Mouse (Mus musculus): ENCODE measurements around the gene Krtap5-2.
"Not testable (repeated sequence)": the region's sequence is repeated elsewhere in the genome, so short reads cannot be mapped to it uniquely, and the experiment has no call there.

Gene Krtap5-2

GRCm38 (mm10) chr7:142175905-142176304, at the start of gene Krtap5-2:
TSS of gene Krtap5-2 (minus strand) at chr7:142176005.
- not testable (repeated sequence) for ATAC-seq (ENCODE audit: insufficient number of reproducible peaks, low FRiP score, low TSS enrichment)

DNA sequence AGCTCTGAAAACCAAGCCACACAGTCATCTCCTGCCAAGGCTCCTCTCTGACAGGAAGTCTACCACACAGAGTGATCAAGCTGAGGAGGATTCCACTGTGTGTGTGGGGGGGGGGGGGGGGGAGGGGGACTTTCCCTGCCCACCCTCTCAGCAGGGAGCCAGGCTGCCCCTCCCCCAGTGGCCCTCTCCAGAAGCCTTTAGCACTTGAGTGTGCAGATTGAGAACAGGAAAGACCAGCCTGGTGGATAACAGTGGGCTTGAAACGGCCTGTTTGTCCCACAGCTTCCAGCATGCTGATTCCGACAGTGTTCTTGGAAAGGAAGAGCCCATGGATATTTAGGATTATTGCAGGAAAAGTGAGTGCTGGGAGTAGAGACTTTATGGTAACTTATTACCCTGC, 48.7 kb upstream of the Krtap5-2 start:
- no peak for ATAC-seq (ENCODE audit: insufficient number of reproducible peaks, low FRiP score, low TSS enrichment)

- ATAC-seq (ENCODE audit: insufficient number of reproducible peaks, low FRiP score, low TSS enrichment), result not testable (repeated sequence)
Measured at GRCm38 (mm10) chr7:142212136-142212535, 36.3 kb upstream of the Krtap5-2 start.

DNA sequence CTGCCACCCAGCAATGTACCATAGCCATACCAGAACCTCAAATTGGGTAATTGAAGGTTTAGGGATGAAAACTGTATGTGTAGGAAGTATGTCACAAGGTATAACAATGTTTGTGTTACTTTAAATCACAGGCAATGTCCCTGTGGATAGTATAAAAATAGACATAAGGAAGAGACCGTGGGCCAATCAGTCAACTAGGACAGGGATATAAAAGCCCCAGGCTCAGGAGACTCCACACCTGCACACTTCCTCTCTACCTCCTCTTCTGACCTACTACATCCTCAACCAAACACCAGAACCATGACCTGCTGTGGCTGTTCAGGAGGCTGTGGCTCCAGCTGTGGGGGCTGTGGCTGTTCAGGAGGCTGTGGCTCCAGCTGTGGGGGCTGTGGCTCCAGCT, 35.8 kb upstream of the Krtap5-2 start, which contains the start of gene Gm7579:
TSS of gene Gm7579 (plus strand) at position 301 of the 400 bp plus-strand sequence.
- no peak for ATAC-seq (ENCODE audit: insufficient number of reproducible peaks, low FRiP score, low TSS enrichment)

DNA sequence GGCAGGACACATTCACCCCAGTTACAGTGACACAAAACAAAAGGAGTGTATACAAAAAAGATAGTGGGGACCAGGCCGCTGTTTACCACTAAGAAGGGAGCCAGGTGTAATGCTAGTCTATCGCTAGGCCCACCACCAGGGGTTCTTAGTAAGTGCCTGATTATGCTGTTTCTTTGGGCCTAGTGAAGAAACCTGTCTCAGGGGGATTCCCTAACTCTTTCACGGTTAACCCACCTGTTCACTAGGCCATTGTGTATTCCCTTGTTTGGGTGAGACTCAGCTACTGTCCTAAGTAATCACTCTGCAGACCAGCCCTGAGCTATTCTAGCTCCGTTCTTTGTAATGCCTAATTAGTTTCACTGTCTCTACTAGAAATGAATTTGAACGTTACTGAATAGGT, 31.1 kb upstream of the Krtap5-2 start:
- ATAC-seq (ENCODE audit: insufficient number of reproducible peaks, low FRiP score, low TSS enrichment), result not testable (repeated sequence)

DNA sequence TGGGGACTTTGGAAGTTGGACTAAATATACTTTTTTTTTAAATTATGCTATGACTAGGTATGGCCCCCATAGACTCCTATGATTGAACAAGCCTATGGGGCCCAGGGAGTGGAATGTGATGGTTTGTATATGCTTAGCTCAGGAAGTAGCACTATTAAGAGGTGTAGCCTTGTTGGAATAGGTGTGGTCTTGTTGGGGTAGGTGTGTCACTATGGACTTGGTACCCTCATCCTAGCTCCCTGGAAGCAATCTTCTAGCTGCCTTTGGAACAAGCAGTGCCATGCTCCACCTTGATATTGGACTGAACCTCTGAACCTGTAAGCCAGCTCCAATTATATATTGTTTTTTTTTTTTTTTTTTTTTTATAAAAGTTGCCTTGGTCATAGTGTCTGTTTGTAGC, 29.7 kb upstream of the Krtap5-2 start:
- no peak for ATAC-seq (ENCODE audit: insufficient number of reproducible peaks, low FRiP score, low TSS enrichment)

DNA sequence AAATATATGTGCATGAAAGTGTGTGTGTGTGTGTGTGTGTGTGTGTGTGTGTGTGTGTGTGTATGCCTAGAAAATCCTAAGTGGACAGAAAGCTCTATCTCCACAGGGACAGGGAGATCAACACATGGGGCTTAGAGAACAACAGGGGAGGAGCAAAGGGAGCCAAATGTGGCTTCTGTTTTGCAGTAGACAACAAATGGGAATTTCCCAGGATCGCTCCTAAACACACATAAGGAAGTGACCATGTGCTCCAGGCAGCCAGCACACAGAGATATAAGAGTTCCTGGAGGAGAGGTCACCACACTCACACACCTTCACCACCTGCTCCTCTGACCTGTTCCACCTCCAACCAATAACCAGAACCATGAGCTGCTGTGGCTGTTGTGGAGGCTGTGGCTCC, 25.3 kb upstream of the Krtap5-2 start, which contains the start of gene Krtap5-3:
TSS of gene Krtap5-3 (plus strand) at position 301 of the 400 bp plus-strand sequence.
- ATAC-seq (ENCODE audit: insufficient number of reproducible peaks, low FRiP score, low TSS enrichment), result no peak

- no peak for ATAC-seq (ENCODE audit: insufficient number of reproducible peaks, low FRiP score, low TSS enrichment)
Measured at GRCm38 (mm10) chr7:142198748-142199147, 22.9 kb upstream of the Krtap5-2 start.

DNA sequence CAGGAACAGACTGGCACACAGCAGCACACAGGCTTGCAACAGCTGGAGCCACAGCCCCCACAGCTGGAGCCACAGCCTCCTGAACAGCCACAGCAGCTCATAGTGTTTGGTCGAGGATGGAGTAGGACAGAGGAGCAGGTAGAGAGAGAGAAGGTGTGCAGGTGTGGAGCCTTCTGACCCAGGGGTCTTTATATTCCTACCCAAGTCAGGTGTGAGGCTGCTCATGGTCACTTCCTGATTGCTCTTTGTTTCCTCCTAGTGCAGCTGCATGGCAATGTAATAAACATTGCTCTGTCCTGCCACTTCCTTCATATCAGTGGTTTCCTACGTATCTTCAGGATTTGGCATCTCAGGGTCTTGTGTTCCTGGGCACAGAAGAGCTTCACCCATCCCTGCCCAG, 14.5 kb upstream of the Krtap5-2 start, which contains the start of gene Gm10153:
TSS of gene Gm10153 (minus strand) at position 101 of the 400 bp plus-strand sequence.
- no peak for ATAC-seq (ENCODE audit: insufficient number of reproducible peaks, low FRiP score, low TSS enrichment)

GRCm38 (mm10) chr7:142188156-142188555, 12.4 kb upstream of the Krtap5-2 start:
- ATAC-seq (ENCODE audit: insufficient number of reproducible peaks, low FRiP score, low TSS enrichment), result no peak

DNA sequence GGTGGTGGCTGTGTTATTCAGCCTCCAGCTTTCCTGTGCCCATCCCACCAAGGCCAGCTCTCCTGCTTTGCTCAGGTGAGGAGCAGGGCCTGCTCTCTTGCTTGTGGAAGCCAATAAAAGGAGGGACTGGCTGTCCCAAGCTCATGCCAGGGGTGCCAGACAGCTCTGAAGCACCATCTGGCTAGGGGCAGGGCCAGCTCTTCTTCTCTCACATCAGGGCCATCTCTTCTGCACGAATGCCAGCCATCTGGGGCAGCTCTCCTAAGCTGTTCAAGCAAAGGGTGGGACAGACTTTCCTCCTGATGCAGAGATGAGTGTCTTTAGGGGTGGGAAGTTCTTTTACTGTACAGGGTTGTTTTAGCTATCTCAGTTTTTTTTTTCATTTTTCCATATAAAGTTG, 5.2 kb upstream of the Krtap5-2 start:
- no peak for ATAC-seq (ENCODE audit: insufficient number of reproducible peaks, low FRiP score, low TSS enrichment)

DNA sequence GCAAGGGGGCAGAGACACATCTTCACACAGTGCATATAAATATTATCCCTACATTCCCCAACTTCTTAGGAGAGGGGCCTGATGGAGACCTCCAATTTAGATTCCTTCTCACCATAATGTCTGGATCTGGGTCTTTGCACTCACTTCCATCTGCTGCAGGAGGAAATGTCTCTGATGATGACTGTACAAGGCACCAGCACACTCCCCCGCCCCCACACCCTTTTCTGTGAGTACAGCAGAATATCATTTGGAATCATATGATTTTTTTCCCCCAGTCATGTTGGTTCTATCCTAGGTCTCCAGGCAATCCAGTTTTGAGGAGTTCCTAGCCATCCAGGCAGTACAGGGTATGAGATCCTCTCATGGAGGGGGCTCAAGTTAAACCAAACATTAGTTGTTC, 2.9 kb upstream of the Krtap5-2 start:
- no peak for ATAC-seq (ENCODE audit: insufficient number of reproducible peaks, low FRiP score, low TSS enrichment)

DNA sequence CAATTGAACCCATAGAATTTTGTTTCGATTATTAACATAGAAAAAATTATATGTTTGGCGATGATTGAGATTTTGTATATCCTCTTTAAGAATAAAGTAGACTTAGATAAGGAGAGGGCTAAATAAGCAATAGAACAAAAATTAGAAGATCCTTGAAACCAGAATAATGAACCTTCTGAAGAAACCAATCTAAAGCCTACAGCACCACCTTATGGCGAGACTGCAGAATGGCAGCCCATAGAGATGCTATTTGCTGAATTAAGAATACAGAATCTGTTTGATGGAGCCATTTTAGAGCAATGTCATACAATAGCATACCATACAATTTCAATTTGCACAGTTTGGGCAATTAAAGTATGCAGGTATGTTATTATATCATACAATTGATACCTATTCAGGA, 6.0 kb downstream of the Krtap5-2 start:
- no peak for ATAC-seq (ENCODE audit: insufficient number of reproducible peaks, low FRiP score, low TSS enrichment)

- not testable (repeated sequence) for ATAC-seq (ENCODE audit: insufficient number of reproducible peaks, low FRiP score, low TSS enrichment)
Measured at GRCm38 (mm10) chr7:142165639-142166038, 10.2 kb downstream of the Krtap5-2 start, which contains the start of gene Gm4553. TSS of gene Gm4553 (minus strand) at chr7:142165739.

GRCm38 (mm10) chr7:142159366-142159765, 16.4 kb downstream of the Krtap5-2 start:
- no peak for ATAC-seq (ENCODE audit: insufficient number of reproducible peaks, low FRiP score, low TSS enrichment)

- ATAC-seq (ENCODE audit: insufficient number of reproducible peaks, low FRiP score, low TSS enrichment), result not testable (repeated sequence)
Measured at GRCm38 (mm10) chr7:142157013-142157412, 18.8 kb downstream of the Krtap5-2 start, which contains the start of gene Gm29735. TSS of gene Gm29735 (minus strand) at chr7:142157113.

DNA sequence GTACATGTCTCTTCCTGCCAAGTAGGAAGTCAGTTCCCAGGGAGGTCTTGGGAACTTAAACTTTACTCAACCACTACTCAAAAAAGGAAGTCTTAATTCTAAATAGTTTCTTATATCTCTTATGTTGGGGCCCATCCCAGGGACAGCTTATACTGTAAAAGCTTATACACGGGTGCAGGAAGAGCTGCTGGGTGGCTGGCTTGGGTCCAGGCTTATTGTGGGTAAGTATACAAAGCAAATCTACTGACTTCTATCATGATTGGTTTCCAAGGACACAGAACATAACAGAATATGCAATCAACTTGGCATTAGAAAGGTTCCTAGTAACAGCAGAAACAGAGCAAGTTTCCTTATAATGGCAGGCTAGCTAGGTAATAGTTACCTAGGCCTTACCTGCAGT, 20.5 kb downstream of the Krtap5-2 start:
- ATAC-seq (ENCODE audit: insufficient number of reproducible peaks, low FRiP score, low TSS enrichment), result no peak

GRCm38 (mm10) chr7:142152191-142152590, 23.6 kb downstream of the Krtap5-2 start:
- no peak for ATAC-seq (ENCODE audit: insufficient number of reproducible peaks, low FRiP score, low TSS enrichment)

- no peak for ATAC-seq (ENCODE audit: insufficient number of reproducible peaks, low FRiP score, low TSS enrichment)
Measured at GRCm38 (mm10) chr7:142148633-142149032, 27.2 kb downstream of the Krtap5-2 start.

GRCm38 (mm10) chr7:142146033-142146432, 29.8 kb downstream of the Krtap5-2 start:
- no peak for ATAC-seq (ENCODE audit: insufficient number of reproducible peaks, low FRiP score, low TSS enrichment)

GRCm38 (mm10) chr7:142145413-142145940, 30.3 kb downstream of the Krtap5-2 start:
- ATAC-seq (ENCODE audit: insufficient number of reproducible peaks, low FRiP score, low TSS enrichment), result no peak

GRCm38 (mm10) chr7:142144507-142144906, 31.3 kb downstream of the Krtap5-2 start, which contains the start of gene Gm45337:
TSS of gene Gm45337 (minus strand) at chr7:142144607.
- no peak for ATAC-seq (ENCODE audit: insufficient number of reproducible peaks, low FRiP score, low TSS enrichment)

All from cerebellum, adult (tissue).